Mouse (Mus musculus) small intestine, adult 2 months (tissue): ENCODE data around the gene Rbm34. TPM values are rescaled to one million over a fixed set of nuclear protein-coding genes. Genes with fewer than 3 reads are reported as not detected.
A peak's percentile ranks its signal among the peaks of the same experiment; 100 is the strongest.

Experiments used
- H3K27ac ChIP-seq: fragments of 200-500 bp; 2 replicates; pipeline ENCODE4 v1.5.1; 2012; ENCODE audit warnings: low read depth, low read length, control low read depth, inconsistent platforms; ENCODE audit not compliant: insufficient read depth
- H3K27me3 ChIP-seq: fragments of 200-500 bp; 2 replicates; pipeline ENCODE4 v1.6.1; 2012; ENCODE audit warnings: mild to moderate bottlenecking, moderate library complexity, low read length, inconsistent platforms; ENCODE audit not compliant: control insufficient read depth, insufficient read depth
- H3K36me3 ChIP-seq: fragments of 200-500 bp; 2 replicates; pipeline ENCODE4 v1.6.1; 2012; ENCODE audit warnings: mild to moderate bottlenecking, low read length, control low read depth, inconsistent platforms; ENCODE audit not compliant: control insufficient read depth, insufficient read depth
- H3K4me1 ChIP-seq: fragments of 200-500 bp; 2 replicates; pipeline ENCODE4 v1.6.1; 2012; ENCODE audit warnings: low read length, inconsistent platforms, mixed read lengths; ENCODE audit not compliant: control insufficient read depth, insufficient read depth, insufficient read length
- H3K4me3 ChIP-seq: fragments of 200-500 bp; 2 replicates; pipeline ENCODE4 v1.5.1; 2012; ENCODE audit warnings: low read depth, mild to moderate bottlenecking, control low read depth, inconsistent platforms, low read length, moderate library complexity
- CTCF ChIP-seq: fragments of 200-500 bp; IDR thresholded peaks from 2 replicates; pipeline ENCODE4 v1.5.1; 2012; ENCODE audit warnings: low read depth, mild to moderate bottlenecking, control low read depth, inconsistent platforms, low read length, moderate library complexity, mixed read lengths; ENCODE audit not compliant: insufficient replicate concordance, insufficient read length; ENCODE audit errors: extremely low read depth
- POLR2A ChIP-seq: fragments of 200-500 bp; IDR thresholded peaks from 2 replicates; pipeline ENCODE4 v1.6.1; 2012; ENCODE audit warnings: low read depth, mild to moderate bottlenecking, control low read depth, inconsistent platforms, low read length, moderate library complexity
- WGBS: fragments of 180-500 bp; shearing (Covaris S2); methylation state at CpG from one replicate; pipeline ENCODE4 v1.1.7; 2018; 5-methylcytosine and 5-hydroxymethylcytosine counted together
- polyA plus RNA-seq: library from polyadenylated mRNA; depleted of rRNA; stranded (reverse); fragments of >200 nt; gene quantifications from 2 replicates; pipeline ENCODE4 v1.2.3, GENCODE M21; 2012; rRNA removed

The Rbm34 gene
- polyA plus RNA-seq = 0.42 and 2.6 TPM in 2 replicates

DNA sequence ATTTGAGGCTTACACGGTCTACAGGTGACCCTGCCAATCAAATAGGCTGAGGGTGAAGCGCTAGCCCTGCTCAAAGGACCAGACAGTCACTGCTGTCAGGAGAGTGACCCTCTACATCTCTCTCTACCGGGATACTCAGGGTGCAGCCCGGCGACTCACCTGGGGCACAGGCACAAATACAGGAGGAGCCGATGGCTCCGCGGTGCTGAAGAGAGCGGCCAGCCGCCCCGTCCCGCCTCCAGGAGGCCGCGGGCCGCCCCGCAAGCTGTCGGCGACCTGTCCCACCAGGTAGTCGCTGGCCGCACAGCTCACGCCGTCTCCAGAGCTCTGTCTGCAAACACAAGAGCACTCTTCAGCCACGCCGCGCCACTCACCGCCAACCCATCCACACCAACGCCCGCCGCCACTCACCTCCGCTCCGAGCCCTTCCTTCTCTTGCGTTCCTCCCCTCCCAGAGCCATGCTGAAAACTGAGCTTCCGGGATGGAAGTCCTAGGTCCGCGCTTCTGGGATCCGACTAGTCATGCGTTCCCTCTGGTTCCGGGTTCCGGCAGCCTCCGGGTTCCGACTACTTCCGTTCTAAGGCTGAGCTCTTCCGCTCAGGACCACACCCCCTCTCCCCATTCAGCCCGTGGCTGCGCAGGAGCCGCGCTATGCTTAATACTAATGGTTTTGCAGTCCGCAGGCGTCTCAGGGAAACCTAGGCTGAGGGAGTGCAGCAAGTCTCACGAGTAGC, at the start of gene Rbm34:
Gene Rbm34, minus strand, starts transcription at position 493 of the 735 bp plus-strand sequence.
- Histone ChIP-seq H3K27me3 (no peaks in the 10 kb centered on the region), H3K27ac (0 out of 2 replicates have a peak within 1 kb of the TSS, but pooled peaks have one; percentile 18), H3K4me3 (peak within 1 kb of the TSS; percentile 85), H3K36me3 (peaks cover 22% of the 10 kb centered on the region), H3K4me1 (peaks cover 3% of the 10 kb centered on the region; the same call in 1 of the 2 replicates)
- no peak for TF ChIP-seq CTCF
- TF ChIP-seq POLR2A = peak; percentile 57; the same call in 1 of the 2 replicates
- under 1% methylated on average over 50 of the region's 50 CpGs for WGBS

GRCm38 (mm10) chr8:127011668-127012067, 40.8 kb upstream of the Rbm34 start:
- TF ChIP-seq POLR2A (no peak), CTCF (no peak)
- H3K27ac ChIP-seq = no peak overlapping the region
- H3K27me3 ChIP-seq = no peaks in the 10 kb centered on the region
- no peak overlapping the region for H3K4me3 ChIP-seq
- no peaks in the 10 kb centered on the region for H3K36me3 ChIP-seq
- H3K4me1 ChIP-seq = no peaks in the 10 kb centered on the region
- WGBS = 70% methylated on average over 9 of the region's 9 CpGs

- Histone ChIP-seq H3K4me3 (no peak overlapping the region), H3K4me1 (no peaks in the 10 kb centered on the region), H3K27me3 (no peaks in the 10 kb centered on the region), H3K27ac (no peak overlapping the region), H3K36me3 (no peaks in the 10 kb centered on the region)
- TF ChIP-seq CTCF (no peak), POLR2A (no peak)
- 75% methylated on average over 1 of the region's 1 CpGs for WGBS
Observed at GRCm38 (mm10) chr8:126994506-126994905, 23.6 kb upstream of the Rbm34 start.

DNA sequence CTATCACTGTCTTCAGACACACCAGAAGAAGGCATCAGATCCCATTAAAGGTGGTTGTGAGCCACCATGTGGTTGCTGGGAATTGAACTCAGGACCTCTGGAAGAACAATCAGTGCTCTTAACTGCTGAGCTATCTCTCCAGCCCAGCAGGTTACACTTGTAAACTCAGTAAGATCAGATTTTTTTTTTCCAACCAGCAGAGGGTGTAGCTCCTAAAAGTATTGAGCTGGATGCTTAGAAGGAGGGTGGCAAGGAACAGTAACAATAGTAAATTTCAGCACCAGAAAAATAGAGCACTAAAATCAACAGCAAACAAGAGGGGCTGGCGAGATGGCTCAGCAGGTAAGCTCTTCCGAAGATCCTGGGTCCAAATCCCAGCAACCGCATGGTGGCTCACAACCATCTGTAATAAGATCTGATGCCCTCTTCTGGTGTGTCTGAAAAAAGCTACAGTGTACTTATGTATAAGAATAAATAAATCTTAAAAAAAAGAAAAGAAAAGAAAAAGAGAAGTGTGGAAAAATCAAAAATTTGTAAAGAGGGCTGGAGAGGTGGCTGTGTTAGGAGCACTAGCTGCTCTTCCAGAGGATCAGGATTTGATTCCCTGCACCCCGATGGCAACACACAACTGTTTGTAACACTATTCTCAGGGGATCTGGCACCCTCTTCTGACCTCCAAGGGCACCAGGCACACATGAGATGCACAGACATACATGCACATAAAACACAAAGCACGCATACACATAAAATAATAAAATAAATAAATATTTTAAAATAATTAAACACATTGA, 18.7 kb upstream of the Rbm34 start:
- Histone ChIP-seq H3K27ac (no peak overlapping the region), H3K36me3 (no peaks in the 10 kb centered on the region), H3K27me3 (no peaks in the 10 kb centered on the region), H3K4me1 (no peaks in the 10 kb centered on the region), H3K4me3 (no peak overlapping the region)
- TF ChIP-seq POLR2A (no peak), CTCF (no peak)
- 79% methylated on average over 5 of the region's 5 CpGs for WGBS

DNA sequence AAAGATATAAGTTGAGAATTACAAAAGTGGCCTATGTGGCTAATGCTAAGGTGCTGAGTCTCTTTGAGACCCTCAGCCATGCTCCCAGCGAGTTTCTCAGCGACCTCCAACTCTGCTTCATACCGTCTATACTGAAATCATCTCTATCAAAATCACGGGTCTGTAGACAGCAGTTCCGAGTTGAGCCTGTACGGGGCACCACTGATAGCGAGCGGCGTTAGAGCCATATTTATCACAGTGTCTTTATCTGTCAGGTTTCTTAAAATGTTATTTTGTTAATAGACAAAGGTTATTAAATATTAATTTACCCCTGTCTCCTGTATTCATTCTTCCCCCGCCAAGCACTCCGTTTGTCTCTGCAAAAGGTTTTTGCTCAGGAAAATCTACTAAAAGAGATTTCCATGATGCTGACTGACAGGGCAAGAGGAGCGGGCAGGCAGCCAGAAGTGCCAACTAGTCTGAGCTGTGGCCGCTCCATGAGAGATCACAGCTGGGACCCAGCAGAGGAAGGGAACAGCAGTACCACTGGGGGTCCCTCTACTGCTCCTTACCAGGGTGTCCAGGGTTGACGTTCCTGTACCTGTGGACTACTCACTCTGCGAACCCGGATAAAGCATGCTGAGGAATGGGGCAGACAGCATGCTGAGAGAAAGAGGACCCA, 17.6 kb upstream of the Rbm34 start:
- 69% methylated on average over 16 of the region's 16 CpGs for WGBS
- H3K27ac ChIP-seq = no peak overlapping the region
- H3K4me1 ChIP-seq = no peaks in the 10 kb centered on the region
- no peak for TF ChIP-seq POLR2A
- TF ChIP-seq CTCF = no peak
- no peak overlapping the region for H3K4me3 ChIP-seq
- no peaks in the 10 kb centered on the region for H3K27me3 ChIP-seq
- no peaks in the 10 kb centered on the region for H3K36me3 ChIP-seq

DNA sequence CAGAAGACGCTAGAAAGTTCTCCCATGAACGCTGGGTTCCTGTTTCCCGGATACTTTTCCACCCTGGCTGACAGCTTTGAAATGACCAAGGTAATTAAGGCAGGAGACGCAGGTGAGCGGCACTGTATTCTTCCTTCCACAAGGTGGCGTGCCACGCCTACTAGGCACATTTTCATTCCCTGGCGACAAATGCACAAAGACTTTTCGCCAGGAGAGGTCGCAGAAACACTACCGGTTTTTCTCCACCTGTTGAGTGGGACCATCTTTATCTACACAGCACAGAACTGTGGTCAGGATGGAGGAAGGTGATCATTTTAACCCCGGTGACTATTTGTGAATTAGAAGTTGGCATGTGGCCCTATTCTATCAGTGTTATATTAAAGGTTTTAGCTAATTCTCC, 15.6 kb upstream of the Rbm34 start:
- Histone ChIP-seq H3K4me1 (no peaks in the 10 kb centered on the region), H3K27ac (no peak overlapping the region), H3K27me3 (no peaks in the 10 kb centered on the region), H3K4me3 (no peak overlapping the region), H3K36me3 (no peaks in the 10 kb centered on the region)
- TF ChIP-seq CTCF (peak; percentile 99), POLR2A (no peak)
- WGBS = under 1% methylated on average over 12 of the region's 12 CpGs
